Mouse (Mus musculus): ENCODE results near the gene Stat2.

The Stat2 gene

GRCm38 (mm10) chr10:128338948-128339347 lies 68.6 kb downstream of the Stat2 start:
- no peak for DNase-seq (ENCODE audit: low read depth, low spot score)

- peak; percentile 48 for DNase-seq (ENCODE audit: low read depth, low spot score)
These were observed 69.9 kb downstream of the Stat2 start for GRCm38 (mm10) chr10:128340257-128340656.
